Mouse (Mus musculus): Measurements from ENCODE around the gene Nat8f2. TPM values are rescaled to one million over a fixed set of nuclear protein-coding genes. Genes with fewer than 3 reads are reported as not detected.
"Not testable (repeated sequence)": the region's sequence is repeated elsewhere in the genome, so short reads cannot be mapped to it uniquely, and the experiment has no call there.

Nat8f2 gene
- not detected in 2 replicates for polyA plus RNA-seq (2015; fragmentation: Nextera tagmentation; extraction: Ambion mirVana)

- H3K9ac ChIP-seq (ENCODE audit: low read length); H3K4me1 ChIP-seq (replicated peaks; ENCODE audit: control insufficient read depth, insufficient read depth); H3K27ac ChIP-seq (replicated peaks); H3K4me3 ChIP-seq (ENCODE audit: low read depth, low read length); H3K4me2 ChIP-seq (replicated peaks; ENCODE audit: low read depth); ATAC-seq (ENCODE audit: low FRiP score, low TSS enrichment); DNase-seq (ENCODE audit: low spot score); H3K9me3 ChIP-seq (ENCODE audit: control insufficient read depth, low read length); H3K36me3 ChIP-seq (ENCODE audit: control insufficient read depth, insufficient read depth, low read length); H3K27me3 ChIP-seq (ENCODE audit: control insufficient read depth, insufficient read depth, low read length): not testable (repeated sequence)
- 60% methylated on average over 5 of the region's 5 CpGs for WGBS
Measured at GRCm38 (mm10) chr6:85869006-85869405, at the start of gene Nat8f2. TSS of gene Nat8f2 (minus strand) at chr6:85869158.

DNA sequence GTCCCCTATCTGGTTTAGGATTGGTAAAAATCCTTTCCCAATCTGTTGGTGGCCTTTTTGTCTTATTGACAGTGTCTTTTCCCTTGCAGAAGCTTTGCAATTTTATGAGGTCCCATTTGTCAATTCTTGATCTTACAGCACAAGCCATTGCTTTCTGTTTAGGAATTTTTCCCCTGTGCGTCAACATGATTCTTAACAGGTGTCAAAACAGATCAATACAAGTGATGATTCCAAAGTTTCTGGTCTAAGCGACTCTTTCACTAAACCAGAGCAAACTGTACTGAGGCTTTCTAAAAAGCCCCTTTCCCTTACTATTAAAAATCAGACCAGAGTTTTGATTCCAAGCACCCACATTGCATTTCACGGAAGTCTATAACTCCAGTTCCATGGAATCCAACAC, 49.4 kb upstream of the Nat8f2 start:
- not testable (repeated sequence) for H3K4me1 ChIP-seq (replicated peaks; ENCODE audit: control insufficient read depth, insufficient read depth); H3K4me2 ChIP-seq (replicated peaks; ENCODE audit: low read depth); ATAC-seq (ENCODE audit: low FRiP score, low TSS enrichment); H3K36me3 ChIP-seq (ENCODE audit: control insufficient read depth, insufficient read depth, low read length); H3K27me3 ChIP-seq (ENCODE audit: control insufficient read depth, insufficient read depth, low read length); H3K9ac ChIP-seq (ENCODE audit: low read length); H3K9me3 ChIP-seq (ENCODE audit: control insufficient read depth, low read length); H3K4me3 ChIP-seq (ENCODE audit: low read depth, low read length); H3K27ac ChIP-seq (replicated peaks); DNase-seq (ENCODE audit: low spot score)
- WGBS = 96% methylated on average over 3 of the region's 3 CpGs

- DNase-seq (ENCODE audit: low spot score) = no peak
- peak overlapping the region; percentile 89 for H3K27ac ChIP-seq (replicated peaks)
- no peak for ATAC-seq (ENCODE audit: low FRiP score, low TSS enrichment)
Measured at GRCm38 (mm10) chr6:85916596-85916995, 47.6 kb upstream of the Nat8f2 start.

GRCm38 (mm10) chr6:85915539-85916513, 46.9 kb upstream of the Nat8f2 start, which contains the start of gene Nat8f1:
TSS of gene Nat8f1 (minus strand) at chr6:85915687.
- peak within 1 kb of the TSS; percentile 75 for H3K9ac ChIP-seq (ENCODE audit: low read length)
- peak; percentile 70 for TF ChIP-seq CTCF (IDR thresholded peaks at IDR 0.05; ENCODE audit: low read depth)
- H3K4me3 ChIP-seq (ENCODE audit: low read depth, low read length) = peak within 1 kb of the TSS; percentile 65
- not testable (repeated sequence) for H3K36me3 ChIP-seq (ENCODE audit: control insufficient read depth, insufficient read depth, low read length); H3K9me3 ChIP-seq (ENCODE audit: control insufficient read depth, low read length); H3K27me3 ChIP-seq (ENCODE audit: control insufficient read depth, insufficient read depth, low read length); H3K4me1 ChIP-seq (replicated peaks; ENCODE audit: control insufficient read depth, insufficient read depth)
- peak; percentile 91 for DNase-seq (ENCODE audit: low spot score)
- peak within 1 kb of the TSS; percentile 89 for H3K27ac ChIP-seq (replicated peaks)
- peak; percentile 97 for ATAC-seq (ENCODE audit: low FRiP score, low TSS enrichment)
- H3K4me2 ChIP-seq (replicated peaks; ENCODE audit: low read depth) = peak within 1 kb of the TSS; percentile 87
- under 1% methylated on average over 52 of the region's 61 CpGs for WGBS

More at GRCm38 (mm10) chr6:85916596-85916995, 47.6 kb upstream of the Nat8f2 start:
- peaks cover 3% of the 10 kb centered on the region; the same call in 1 of the 2 replicates for H3K4me1 ChIP-seq (replicated peaks; ENCODE audit: control insufficient read depth, insufficient read depth)
- no peaks in the 10 kb centered on the region for H3K9me3 ChIP-seq (ENCODE audit: control insufficient read depth, low read length)
- peak overlapping the region; percentile 75 for H3K9ac ChIP-seq (ENCODE audit: low read length)
- H3K4me3 ChIP-seq (ENCODE audit: low read depth, low read length) = peak overlapping the region; percentile 65
- H3K36me3 ChIP-seq (ENCODE audit: control insufficient read depth, insufficient read depth, low read length) = no peaks in the 10 kb centered on the region
- peak overlapping the region; percentile 87 for H3K4me2 ChIP-seq (replicated peaks; ENCODE audit: low read depth)
- H3K27me3 ChIP-seq (ENCODE audit: control insufficient read depth, insufficient read depth, low read length) = no peaks in the 10 kb centered on the region
- 65% methylated on average over 6 of the region's 6 CpGs for WGBS
- TF ChIP-seq EP300 (optimal IDR thresholded peaks at IDR 0.05) (no peak), CTCF (IDR thresholded peaks at IDR 0.05; ENCODE audit: low read depth) (no peak)

DNA sequence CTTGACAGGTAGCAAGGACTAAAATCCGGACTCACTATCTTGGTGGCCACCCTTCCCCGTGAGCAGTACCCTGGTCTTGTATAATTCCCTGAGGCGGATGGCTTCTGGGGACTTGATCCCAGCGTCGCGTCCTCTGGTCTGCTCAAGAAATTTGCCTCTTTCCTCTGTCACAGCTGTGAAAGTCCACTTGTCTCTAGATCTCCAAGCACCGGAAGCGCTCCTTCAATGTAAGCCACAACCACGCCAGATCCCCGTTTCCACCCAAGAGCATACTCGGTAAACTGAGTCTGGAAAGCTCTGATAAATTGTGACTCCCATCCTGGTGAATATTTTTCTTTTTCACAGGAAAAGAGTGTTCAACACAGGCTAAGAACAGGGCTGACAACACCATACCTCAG, 46.2 kb upstream of the Nat8f2 start:
- 2% methylated on average over 11 of the region's 11 CpGs for WGBS
- peak overlapping the region; percentile 75 for H3K9ac ChIP-seq (ENCODE audit: low read length)
- H3K9me3 ChIP-seq (ENCODE audit: control insufficient read depth, low read length) = no peaks in the 10 kb centered on the region
- TF ChIP-seq CTCF (IDR thresholded peaks at IDR 0.05; ENCODE audit: low read depth) (no peak), EP300 (optimal IDR thresholded peaks at IDR 0.05) (no peak)
- no peaks in the 10 kb centered on the region for H3K36me3 ChIP-seq (ENCODE audit: control insufficient read depth, insufficient read depth, low read length)
- H3K27me3 ChIP-seq (ENCODE audit: control insufficient read depth, insufficient read depth, low read length) = no peaks in the 10 kb centered on the region
- H3K4me3 ChIP-seq (ENCODE audit: low read depth, low read length) = peak overlapping the region; percentile 65
- ATAC-seq (ENCODE audit: low FRiP score, low TSS enrichment) (no peak), DNase-seq (ENCODE audit: low spot score) (no peak)
- peak overlapping the region; percentile 87 for H3K4me2 ChIP-seq (replicated peaks; ENCODE audit: low read depth)
- H3K4me1 ChIP-seq (replicated peaks; ENCODE audit: control insufficient read depth, insufficient read depth) = peaks cover 3% of the 10 kb centered on the region; the same call in 1 of the 2 replicates
- peak overlapping the region; percentile 89 for H3K27ac ChIP-seq (replicated peaks)

GRCm38 (mm10) chr6:85911587-85911986, 42.6 kb upstream of the Nat8f2 start, which contains the start of gene Tprkb:
TSS of gene Tprkb (plus strand) at chr6:85911865.
- Histone ChIP-seq H3K27me3 (ENCODE audit: control insufficient read depth, insufficient read depth, low read length) (no peaks in the 10 kb centered on the region), H3K9ac (ENCODE audit: low read length) (no peak within 1 kb of the TSS), H3K9me3 (ENCODE audit: control insufficient read depth, low read length) (no peaks in the 10 kb centered on the region), H3K36me3 (ENCODE audit: control insufficient read depth, insufficient read depth, low read length) (no peaks in the 10 kb centered on the region), H3K4me2 (replicated peaks; ENCODE audit: low read depth) (no peak within 1 kb of the TSS), H3K4me1 (replicated peaks; ENCODE audit: control insufficient read depth, insufficient read depth) (peaks cover 3% of the 10 kb centered on the region; the same call in 1 of the 2 replicates), H3K27ac (replicated peaks) (no peak within 1 kb of the TSS), H3K4me3 (ENCODE audit: low read depth, low read length) (no peak within 1 kb of the TSS)
- WGBS = 77% methylated on average over 3 of the region's 3 CpGs
- TF ChIP-seq CTCF (IDR thresholded peaks at IDR 0.05; ENCODE audit: low read depth) (no peak), EP300 (optimal IDR thresholded peaks at IDR 0.05) (no peak)
- DNase-seq (ENCODE audit: low spot score) (no peak), ATAC-seq (ENCODE audit: low FRiP score, low TSS enrichment) (no peak)

Measured in stomach, postnatal 0 days (tissue).